Mouse (Mus musculus): ENCODE results near the gene Itga3. TPM values are rescaled to one million over a fixed set of nuclear protein-coding genes. Genes with fewer than 3 reads are reported as not detected.

The Itga3 gene
- 49.4 and 55.5 TPM in 2 replicates for polyA plus RNA-seq (2012; rRNA removed)

GRCm38 (mm10) chr11:95076536-95077111 is at the start of gene Itga3:
Gene Itga3 (minus strand): TSS chr11:95076801.
- TF ChIP-seq POLR2A (IDR thresholded peaks at IDR 0.05; ENCODE audit: borderline replicate concordance, insufficient read depth, low read length) (peak; percentile 47; the same call in 1 of the 2 replicates), CTCF (IDR thresholded peaks at IDR 0.05; ENCODE audit: borderline replicate concordance, insufficient read depth, low read depth, low read length) (no peak)
- H3K4me3 ChIP-seq (replicated peaks; ENCODE audit: insufficient read depth, low read depth, low read length), result peak within 1 kb of the TSS; percentile 72
- H3K4me1 ChIP-seq (ENCODE audit: control insufficient read depth, insufficient read depth, low read length), result peaks cover 27% of the 10 kb centered on the region
- peak within 1 kb of the TSS; percentile 66 for H3K27ac ChIP-seq (ENCODE audit: insufficient read depth, low read length)
- DNase-seq, result peak; percentile 87
- WGBS, result 1% methylated on average over 45 of the region's 51 CpGs
- H3K27me3 ChIP-seq (ENCODE audit: control insufficient read depth, insufficient read depth, low read length), result no peaks in the 10 kb centered on the region

- no peaks in the 10 kb centered on the region for H3K4me1 ChIP-seq (ENCODE audit: control insufficient read depth, insufficient read depth, low read length)
- H3K4me3 ChIP-seq (replicated peaks; ENCODE audit: insufficient read depth, low read depth, low read length), result no peak overlapping the region
- H3K27me3 ChIP-seq (ENCODE audit: control insufficient read depth, insufficient read depth, low read length), result no peaks in the 10 kb centered on the region; the same call in 1 of the 2 replicates
- no peak for DNase-seq
- TF ChIP-seq CTCF (IDR thresholded peaks at IDR 0.05; ENCODE audit: borderline replicate concordance, insufficient read depth, low read depth, low read length) (no peak), POLR2A (IDR thresholded peaks at IDR 0.05; ENCODE audit: borderline replicate concordance, insufficient read depth, low read length) (no peak)
- 66% methylated on average over 7 of the region's 7 CpGs for WGBS
- no peak overlapping the region for H3K27ac ChIP-seq (ENCODE audit: insufficient read depth, low read length)
Measured at GRCm38 (mm10) chr11:95125366-95125948, 48.9 kb upstream of the Itga3 start.

- H3K4me1 ChIP-seq (ENCODE audit: control insufficient read depth, insufficient read depth, low read length), result 0 out of 2 replicates have a peak, but pooled peaks cover 2% of the 10 kb centered on the region
- 84% methylated on average over 6 of the region's 6 CpGs for WGBS
- peaks cover 2% of the 10 kb centered on the region; the same call in 1 of the 2 replicates for H3K27me3 ChIP-seq (ENCODE audit: control insufficient read depth, insufficient read depth, low read length)
- H3K27ac ChIP-seq (ENCODE audit: insufficient read depth, low read length), result no peak overlapping the region
- DNase-seq, result no peak
- H3K4me3 ChIP-seq (replicated peaks; ENCODE audit: insufficient read depth, low read depth, low read length), result no peak overlapping the region
- TF ChIP-seq POLR2A (IDR thresholded peaks at IDR 0.05; ENCODE audit: borderline replicate concordance, insufficient read depth, low read length), result no peak
- no peak for TF ChIP-seq CTCF (IDR thresholded peaks at IDR 0.05; ENCODE audit: borderline replicate concordance, insufficient read depth, low read depth, low read length)
Measured at GRCm38 (mm10) chr11:95122100-95122489, 45.5 kb upstream of the Itga3 start.

GRCm38 (mm10) chr11:95121161-95122099 is 44.8 kb upstream of the Itga3 start:
- Histone ChIP-seq H3K4me1 (ENCODE audit: control insufficient read depth, insufficient read depth, low read length) (0 out of 2 replicates have a peak, but pooled peaks cover 3% of the 10 kb centered on the region), H3K27me3 (ENCODE audit: control insufficient read depth, insufficient read depth, low read length) (peaks cover 2% of the 10 kb centered on the region; the same call in 1 of the 2 replicates), H3K27ac (ENCODE audit: insufficient read depth, low read length) (no peak overlapping the region), H3K4me3 (replicated peaks; ENCODE audit: insufficient read depth, low read depth, low read length) (peak overlapping the region; percentile 23)
- TF ChIP-seq POLR2A (IDR thresholded peaks at IDR 0.05; ENCODE audit: borderline replicate concordance, insufficient read depth, low read length) (no peak), CTCF (IDR thresholded peaks at IDR 0.05; ENCODE audit: borderline replicate concordance, insufficient read depth, low read depth, low read length) (no peak)
- DNase-seq, result no peak
- 6% methylated on average over 63 of the region's 63 CpGs for WGBS

GRCm38 (mm10) chr11:95120633-95121020 is 44.0 kb upstream of the Itga3 start:
- Histone ChIP-seq H3K27ac (ENCODE audit: insufficient read depth, low read length) (no peak overlapping the region), H3K4me3 (replicated peaks; ENCODE audit: insufficient read depth, low read depth, low read length) (no peak overlapping the region), H3K4me1 (ENCODE audit: control insufficient read depth, insufficient read depth, low read length) (0 out of 2 replicates have a peak, but pooled peaks cover 3% of the 10 kb centered on the region), H3K27me3 (ENCODE audit: control insufficient read depth, insufficient read depth, low read length) (peaks cover 2% of the 10 kb centered on the region; the same call in 1 of the 2 replicates)
- WGBS, result 1% methylated on average over 21 of the region's 21 CpGs
- no peak for DNase-seq
- TF ChIP-seq POLR2A (IDR thresholded peaks at IDR 0.05; ENCODE audit: borderline replicate concordance, insufficient read depth, low read length) (no peak), CTCF (IDR thresholded peaks at IDR 0.05; ENCODE audit: borderline replicate concordance, insufficient read depth, low read depth, low read length) (no peak)

- 2% methylated on average over 54 of the region's 55 CpGs for WGBS
- no peak within 1 kb of the TSS for H3K27ac ChIP-seq (ENCODE audit: insufficient read depth, low read length)
- no peak for TF ChIP-seq POLR2A (IDR thresholded peaks at IDR 0.05; ENCODE audit: borderline replicate concordance, insufficient read depth, low read length)
- TF ChIP-seq CTCF (IDR thresholded peaks at IDR 0.05; ENCODE audit: borderline replicate concordance, insufficient read depth, low read depth, low read length), result no peak
- H3K27me3 ChIP-seq (ENCODE audit: control insufficient read depth, insufficient read depth, low read length), result peaks cover 2% of the 10 kb centered on the region; the same call in 1 of the 2 replicates
- no peak for DNase-seq
- peak within 1 kb of the TSS; percentile 24 for H3K4me3 ChIP-seq (replicated peaks; ENCODE audit: insufficient read depth, low read depth, low read length)
- 0 out of 2 replicates have a peak, but pooled peaks cover 3% of the 10 kb centered on the region for H3K4me1 ChIP-seq (ENCODE audit: control insufficient read depth, insufficient read depth, low read length)
Measured at GRCm38 (mm10) chr11:95119990-95120632, 43.5 kb upstream of the Itga3 start, which contains the start of gene Dlx3. Gene Dlx3 (plus strand): TSS chr11:95120119.

- no peak overlapping the region for H3K27ac ChIP-seq (ENCODE audit: insufficient read depth, low read length)
- TF ChIP-seq POLR2A (IDR thresholded peaks at IDR 0.05; ENCODE audit: borderline replicate concordance, insufficient read depth, low read length) (no peak), CTCF (IDR thresholded peaks at IDR 0.05; ENCODE audit: borderline replicate concordance, insufficient read depth, low read depth, low read length) (peak; percentile 79)
- H3K27me3 ChIP-seq (ENCODE audit: control insufficient read depth, insufficient read depth, low read length), result peaks cover 2% of the 10 kb centered on the region; the same call in 1 of the 2 replicates
- 11% methylated on average over 8 of the region's 8 CpGs for WGBS
- peak; percentile 38 to 75 for DNase-seq
- H3K4me3 ChIP-seq (replicated peaks; ENCODE audit: insufficient read depth, low read depth, low read length), result no peak overlapping the region
- H3K4me1 ChIP-seq (ENCODE audit: control insufficient read depth, insufficient read depth, low read length), result 0 out of 2 replicates have a peak, but pooled peaks cover 3% of the 10 kb centered on the region
Measured at GRCm38 (mm10) chr11:95118505-95118904, 41.9 kb upstream of the Itga3 start.

All from cerebellum, adult 2 months (tissue).